Mouse (Mus musculus): ENCODE data around the gene Pfpl.
A peak's percentile ranks its signal among the peaks of the same experiment; 100 is the strongest.

- TF ChIP-seq CTCF (IDR thresholded peaks at IDR 0.05; ENCODE audit: borderline replicate concordance, insufficient read depth, low read depth, low read length), result peak; percentile 21; the same call in 1 of the 2 replicates
- TF ChIP-seq POLR2A (IDR thresholded peaks at IDR 0.05; ENCODE audit: borderline replicate concordance, insufficient read depth, low read length), result no peak
Observed at GRCm38 (mm10) chr19:12433033-12433432, 5.3 kb downstream of the Pfpl start.

Data from cerebellum, adult 2 months (tissue).